ENCODE assay signal across 9 mouse cellular contexts in the genomic region with DNA sequence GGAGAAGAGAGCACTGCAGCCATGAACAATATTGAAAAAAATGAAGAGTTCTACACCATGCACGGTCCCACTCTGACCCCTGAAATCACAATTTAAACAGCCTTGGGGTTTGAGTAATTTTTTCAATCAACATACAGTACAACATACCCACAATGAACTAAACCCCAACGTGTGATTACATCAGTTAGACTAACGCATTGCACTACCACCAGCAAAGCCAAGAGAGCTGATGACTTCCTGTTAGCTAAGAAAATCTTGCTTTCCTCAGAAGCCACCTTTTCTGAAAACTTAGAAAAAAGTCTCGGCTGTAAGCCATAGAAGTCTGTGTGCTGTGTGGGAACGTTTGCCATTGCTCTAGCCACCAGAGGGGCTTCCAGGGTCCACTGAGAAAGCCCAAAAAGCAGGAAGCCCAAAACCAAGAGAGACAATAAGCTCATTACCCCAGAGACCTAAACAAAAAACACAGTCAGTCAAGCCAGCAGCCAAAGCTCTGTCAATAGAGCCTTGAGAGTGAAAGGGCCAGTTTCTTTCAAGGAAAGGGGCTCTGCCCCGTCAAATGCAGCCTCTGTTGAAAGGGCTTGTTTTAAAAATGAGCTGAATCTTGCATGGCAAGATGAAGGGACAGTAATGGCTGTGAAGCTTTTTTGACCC. TPM values are rescaled to one million over a fixed set of nuclear protein-coding genes. Genes with fewer than 3 reads are reported as not detected.
DNase-seq lines count a peak whose midpoint lies in the region; ATAC-seq lines count a peak whose summit lies in the region.
"Had no signal": no experiment of that assay in that cellular context is flagged by ENCODE, and none has a peak within 500 bp of the region (broad histone marks: within the 10 kb centered on the region; RNA-seq: fewer than 3 reads in every experiment).

No protein-coding gene starts in this region.

- no peaks in the 10 kb centered on the region for H3K9me3 ChIP-seq in heart, embryonic 16.5 days (replicated peaks; ENCODE audit: control insufficient read depth, low read length)
- H3K9me3 ChIP-seq in midbrain, embryonic 13.5 days, result no peaks in the 10 kb centered on the region

- no peak for ATAC-seq in heart, embryonic 16.5 days (replicated peaks; ENCODE audit: extremely low read depth, insufficient read depth, low FRiP score)
- peak; percentile 58 for ATAC-seq in granulocyte monocyte progenitor cell, adult 5-6 weeks (replicated peaks; ENCODE audit: poor library complexity, severe bottlenecking)
- no peak for ATAC-seq in midbrain, embryonic 13.5 days

- intact Hi-C loops in heart, postnatal 36 days (cut with DNase I), result no loop called here

- H3K9ac ChIP-seq in heart, embryonic 16.5 days (ENCODE audit: low read length), result no peak overlapping the region
- 0 out of 2 replicates have a peak overlapping the region, but pooled peaks have one; percentile 10 for H3K9ac ChIP-seq in midbrain, embryonic 13.5 days (replicated peaks)

- WGBS in heart, embryonic 16.5 days, result 52% methylated on average over 6 of the region's 6 CpGs
- 42% methylated on average over 6 of the region's 6 CpGs for WGBS in midbrain, embryonic 13.5 days

- no peaks in the 10 kb centered on the region for H3K36me3 ChIP-seq in heart, embryonic 16.5 days (ENCODE audit: control insufficient read depth, insufficient read depth)
- no peaks in the 10 kb centered on the region for H3K36me3 ChIP-seq in midbrain, embryonic 13.5 days

- DNase-seq in heart, postnatal 36 days, result no peak
- DNase-seq in T-cell, adult 2 months (ENCODE audit: low spot score), result peak; percentile 51
- DNase-seq in cerebellum, postnatal 25 days, result no peak
- DNase-seq in B cell, adult 2 months, result no peak
- DNase-seq in lung, postnatal 14 days, result no peak
- DNase-seq: adrenal gland, postnatal 10 days had no signal

- no peaks in the 10 kb centered on the region for H3K27me3 ChIP-seq in heart, embryonic 16.5 days (ENCODE audit: control insufficient read depth, insufficient read depth, low read length)
- no peaks in the 10 kb centered on the region for H3K27me3 ChIP-seq in midbrain, embryonic 13.5 days

- H3K4me3 ChIP-seq in heart, embryonic 16.5 days (ENCODE audit: low read length), result no peak overlapping the region
- no peak overlapping the region for H3K4me3 ChIP-seq in midbrain, embryonic 13.5 days (replicated peaks)

- H3K4me1 ChIP-seq in heart, embryonic 16.5 days (ENCODE audit: control insufficient read depth, insufficient read depth, low read length), result peaks cover 8% of the 10 kb centered on the region
- H3K4me1 ChIP-seq in midbrain, embryonic 13.5 days (replicated peaks), result peaks cover 34% of the 10 kb centered on the region

- H3K27ac ChIP-seq in heart, embryonic 16.5 days (ENCODE audit: low read length), result peak overlapping the region; percentile 11; the same call in 1 of the 2 replicates
- peak overlapping the region; percentile 51 for H3K27ac ChIP-seq in midbrain, embryonic 13.5 days

- no peak overlapping the region for H3K4me2 ChIP-seq in heart, embryonic 16.5 days (ENCODE audit: low read depth, low read length)
- H3K4me2 ChIP-seq in midbrain, embryonic 13.5 days (replicated peaks), result no peak overlapping the region

RNA-seq across cellular contexts. Expression of a gene that starts 31.4 kb away (rescaled TPM):
- polyA plus RNA-seq in heart, embryonic 16.5 days (2015; fragmentation: Nextera tagmentation; extraction: Ambion mirVana), result 17.2 and 17.6 TPM in 2 replicates
- 10 to 100 TPM in 1 of 2 experiments, 1 to 10 TPM in 1; 9.5 to 10.3 TPM for total RNA-seq in heart, postnatal 36 days (2021)
- total RNA-seq in granulocyte monocyte progenitor cell, adult 5-6 weeks (2014; fragmentation: Nextera tagmentation), result 37.5 and 39.6 TPM in 2 replicates
- 75.2 and 76.0 TPM in 2 replicates for total RNA-seq in granulocyte monocyte progenitor cell, adult 5-6 weeks (2017)
- 31.1 and 32.4 TPM in 2 replicates for polyA plus RNA-seq in midbrain, embryonic 13.5 days (2015; fragmentation: Nextera tagmentation; extraction: Ambion mirVana)

RNA-seq across cellular contexts. Expression of a gene that starts 53.6 kb away (rescaled TPM):
- 1.6 and 2.0 TPM in 2 replicates for polyA plus RNA-seq in heart, embryonic 16.5 days (2015; fragmentation: Nextera tagmentation; extraction: Ambion mirVana)
- total RNA-seq in heart, postnatal 36 days (2021), result 1 to 10 TPM; 1.4 TPM
- total RNA-seq in granulocyte monocyte progenitor cell, adult 5-6 weeks (2014; fragmentation: Nextera tagmentation), result 3.8 and 9.0 TPM in 2 replicates
- total RNA-seq in granulocyte monocyte progenitor cell, adult 5-6 weeks (2017), result 1.9 and 4.9 TPM in 2 replicates
- polyA plus RNA-seq in midbrain, embryonic 13.5 days (2015; fragmentation: Nextera tagmentation; extraction: Ambion mirVana), result 2.1 and 2.8 TPM in 2 replicates

RNA-seq across cellular contexts. Expression of a gene that starts 57.8 kb away (rescaled TPM):
- polyA plus RNA-seq in heart, embryonic 16.5 days (2015; fragmentation: Nextera tagmentation; extraction: Ambion mirVana), result 437 and 444 TPM in 2 replicates
- total RNA-seq in heart, postnatal 36 days (2021), result 100 to 1,000 TPM; 175 to 183 TPM
- total RNA-seq in granulocyte monocyte progenitor cell, adult 5-6 weeks (2014; fragmentation: Nextera tagmentation), result 960 and 1,103 TPM in 2 replicates
- 140 and 187 TPM in 2 replicates for total RNA-seq in granulocyte monocyte progenitor cell, adult 5-6 weeks (2017)
- polyA plus RNA-seq in midbrain, embryonic 13.5 days (2015; fragmentation: Nextera tagmentation; extraction: Ambion mirVana), result 340 and 349 TPM in 2 replicates
